Mouse (Mus musculus) T-cell, adult 2 months (primary cell): ENCODE data around the gene Osbp2.

Experiments used
- DNase-seq: peaks from one replicate; pipeline ENCODE4 v3.0.0; 2022; ENCODE audit warnings: low spot score

The Osbp2 gene

GRCm38 (mm10) chr11:3823378-3823777, 40.3 kb downstream of the Osbp2 start:
- DNase-seq, result no peak

DNA sequence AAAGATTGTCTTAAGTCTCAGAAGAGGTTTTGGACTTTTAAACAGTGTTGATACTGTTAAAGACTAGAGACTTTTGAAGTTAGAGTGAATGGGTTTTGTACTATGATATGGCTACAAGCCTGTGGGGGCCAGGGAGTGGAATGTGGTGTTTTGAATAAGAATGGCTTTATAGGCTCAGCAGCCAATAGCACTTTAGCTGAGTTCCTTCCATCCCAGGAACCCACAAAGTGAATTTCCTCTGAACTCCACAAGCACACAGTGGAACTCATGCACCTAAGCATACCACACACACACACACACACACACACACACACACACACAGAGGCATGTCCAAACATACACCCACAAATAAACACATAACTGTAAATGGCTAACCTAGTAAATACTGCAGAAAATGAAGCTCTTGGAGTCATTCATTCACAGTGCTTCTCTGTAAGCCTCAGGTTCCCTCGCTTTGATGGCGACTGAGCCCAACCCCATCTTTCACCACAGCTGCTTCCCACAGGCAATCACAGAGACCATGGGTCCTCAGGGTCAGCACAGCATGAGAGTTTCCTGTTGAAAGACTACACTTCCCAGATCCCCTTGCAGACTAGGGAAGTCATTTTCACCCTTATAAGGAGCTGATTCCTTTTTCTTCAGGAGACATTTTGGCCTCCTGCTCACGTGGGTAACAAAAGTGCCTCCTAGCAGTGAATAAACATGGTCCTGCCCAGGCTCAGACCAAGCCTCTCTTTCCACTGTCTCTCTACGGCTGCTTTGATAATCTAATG, 45.5 kb downstream of the Osbp2 start:
- no peak for DNase-seq

- no peak for DNase-seq
Observed at GRCm38 (mm10) chr11:3815951-3816350, 47.8 kb downstream of the Osbp2 start.

- DNase-seq, result no peak
Observed at GRCm38 (mm10) chr11:3813340-3813739, 50.4 kb downstream of the Osbp2 start.

- no peak for DNase-seq
Observed at GRCm38 (mm10) chr11:3808162-3808561, 55.5 kb downstream of the Osbp2 start.

DNA sequence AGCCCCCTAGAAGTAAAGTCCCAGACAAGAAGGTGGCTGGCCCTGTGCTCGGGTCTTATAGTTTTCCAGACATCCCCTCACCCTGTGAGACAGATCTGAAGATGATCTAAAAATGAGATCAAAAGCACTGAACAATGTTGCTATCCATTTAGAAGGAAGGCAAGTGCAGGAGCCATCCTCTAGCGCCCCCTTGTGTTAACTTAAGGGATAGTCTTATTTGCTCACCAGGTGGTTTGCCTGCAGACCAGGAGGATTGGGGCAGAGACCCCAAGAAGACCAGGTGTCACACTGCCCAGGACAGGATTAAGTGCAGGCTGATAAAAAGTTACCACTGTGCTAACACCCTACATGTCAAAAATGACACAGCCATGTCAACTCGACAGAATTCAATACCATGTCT, 58.3 kb downstream of the Osbp2 start:
- peak; percentile 6 for DNase-seq

DNA sequence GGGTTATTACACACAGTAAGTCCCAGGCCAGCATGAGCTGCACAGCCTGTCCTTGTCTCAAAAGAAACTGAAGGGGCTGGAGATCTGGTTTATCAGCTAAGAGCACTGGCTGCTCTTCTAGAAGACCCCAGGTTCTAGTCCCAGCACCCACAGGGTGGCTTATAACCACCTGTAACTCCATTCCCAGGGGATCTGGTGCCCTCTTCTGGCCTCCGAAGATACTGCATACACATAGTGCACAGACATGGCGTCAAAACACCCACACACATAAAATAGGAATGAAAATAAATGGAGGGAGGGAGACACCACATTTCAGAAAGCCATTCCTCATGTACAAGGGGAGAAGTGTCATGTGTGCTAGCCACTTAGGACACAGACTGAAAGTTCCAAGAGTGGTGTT, 59.1 kb downstream of the Osbp2 start:
- no peak for DNase-seq

GRCm38 (mm10) chr11:3802057-3802456, 61.6 kb downstream of the Osbp2 start:
- no peak for DNase-seq

- no peak for DNase-seq
Observed at GRCm38 (mm10) chr11:3797631-3798215, 66.0 kb downstream of the Osbp2 start.

- no peak for DNase-seq
Observed at GRCm38 (mm10) chr11:3790736-3791135, 73.0 kb downstream of the Osbp2 start.

DNA sequence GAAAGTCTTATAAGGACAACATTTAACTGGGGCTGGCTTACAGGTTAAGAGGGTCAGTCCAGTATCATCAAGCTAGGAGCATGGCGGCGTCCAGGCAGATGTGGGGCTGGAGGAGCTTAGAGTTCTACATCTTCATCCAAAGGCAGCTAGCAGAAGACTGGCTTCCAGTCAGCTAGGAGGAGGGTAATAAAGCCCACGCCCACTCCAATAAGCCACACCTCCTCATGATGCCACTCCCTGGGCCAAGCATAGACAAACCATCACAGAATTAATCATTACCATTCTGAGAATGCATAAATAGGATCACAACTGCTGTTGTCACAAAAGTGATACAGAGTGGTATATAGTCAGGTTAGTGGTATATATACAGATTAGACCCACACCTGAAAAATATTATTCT, 73.8 kb downstream of the Osbp2 start:
- no peak for DNase-seq

- peak; percentile 50 for DNase-seq
Observed at GRCm38 (mm10) chr11:3786564-3786963, 77.1 kb downstream of the Osbp2 start.

DNA sequence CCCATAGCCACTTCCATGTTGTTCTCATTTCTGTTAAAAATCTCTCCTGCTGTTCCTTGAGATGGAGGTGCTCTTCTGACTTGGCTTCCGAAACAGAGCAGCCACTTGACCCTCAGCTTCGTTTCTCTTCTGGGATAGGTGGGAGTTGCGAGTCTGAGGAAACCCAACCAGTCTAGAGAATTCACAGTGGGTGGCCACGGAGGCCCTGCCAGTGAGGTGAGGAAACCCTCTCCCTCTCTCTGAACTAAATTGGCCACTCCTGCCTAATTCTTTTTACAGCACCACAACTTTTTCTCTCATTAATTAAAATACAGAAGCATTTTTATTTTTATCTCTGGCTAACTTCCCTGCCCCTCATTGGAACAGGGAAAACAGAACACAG, 88.4 kb downstream of the Osbp2 start:
- DNase-seq, result no peak

- DNase-seq, result no peak
Observed at GRCm38 (mm10) chr11:3774463-3775262, 89.0 kb downstream of the Osbp2 start.

DNA sequence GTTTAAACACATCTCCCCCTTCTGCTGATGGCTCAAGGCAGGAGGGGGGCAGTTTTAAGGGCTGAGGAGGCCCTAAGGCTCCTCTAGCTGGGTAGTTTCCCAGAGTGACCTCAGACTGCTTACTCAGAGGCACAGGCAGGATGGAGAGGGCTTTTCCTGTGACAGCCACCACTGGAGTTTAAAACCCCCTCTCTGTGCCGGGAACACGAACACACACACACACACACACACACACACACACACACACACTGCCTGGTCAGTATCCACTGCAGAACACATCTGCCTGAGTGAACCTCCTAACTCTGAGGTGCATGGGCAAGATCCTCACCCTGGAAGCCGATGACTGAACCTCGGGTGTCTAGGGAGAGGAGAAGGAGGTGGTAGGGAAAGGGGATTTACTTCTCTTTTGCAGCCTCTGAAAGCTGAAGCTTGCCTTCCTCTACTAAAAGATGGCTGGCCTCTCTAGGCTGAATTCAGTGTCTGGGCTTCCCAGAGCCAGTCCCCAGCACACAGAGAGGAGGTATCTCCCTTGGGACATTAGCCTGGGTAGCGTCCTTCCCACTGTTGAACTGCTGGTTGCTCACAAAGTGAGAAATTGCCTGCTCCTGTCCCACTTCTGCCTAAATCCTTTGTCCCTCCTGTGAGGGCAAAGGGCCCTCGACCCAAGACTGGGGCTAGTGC, 89.8 kb downstream of the Osbp2 start:
- DNase-seq, result no peak

DNA sequence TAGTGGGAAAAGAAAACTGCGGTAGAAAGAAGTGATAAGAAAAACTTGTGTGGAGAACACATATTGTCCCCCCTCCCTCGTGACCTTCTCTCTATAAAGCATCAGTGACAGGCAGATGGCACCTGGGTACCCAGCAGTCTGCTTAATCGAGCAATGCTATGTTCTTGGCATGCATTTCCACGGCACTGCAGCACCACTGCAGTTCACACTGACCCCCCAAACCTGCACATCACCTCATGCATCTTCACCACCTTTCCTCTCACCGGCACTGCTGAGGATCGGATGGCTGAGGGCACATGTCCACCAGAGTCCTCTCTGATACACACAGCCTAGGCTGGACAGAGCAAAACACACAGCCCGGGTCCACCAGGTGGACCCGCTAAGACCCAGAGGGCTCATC, 90.6 kb downstream of the Osbp2 start:
- DNase-seq, result no peak

DNA sequence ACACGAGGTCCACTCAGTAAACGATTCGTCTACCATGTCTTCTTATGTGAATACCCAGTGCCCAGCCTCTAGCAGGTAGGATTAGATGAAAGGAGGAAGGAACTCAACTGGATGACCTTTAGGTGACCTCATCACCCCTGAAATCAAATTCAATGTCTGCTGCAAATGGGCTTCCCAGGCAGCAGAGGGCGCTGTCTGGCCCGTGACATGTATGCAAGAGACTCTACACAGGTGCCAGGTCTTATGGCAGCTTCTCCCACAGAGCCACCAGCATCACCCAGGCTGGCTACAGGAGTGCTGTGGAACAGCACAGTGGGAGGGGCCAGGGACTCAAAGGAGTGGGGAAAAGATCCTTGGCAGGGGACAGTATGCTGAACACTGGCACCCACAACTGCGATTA, 92.4 kb downstream of the Osbp2 start:
- DNase-seq, result no peak

DNA sequence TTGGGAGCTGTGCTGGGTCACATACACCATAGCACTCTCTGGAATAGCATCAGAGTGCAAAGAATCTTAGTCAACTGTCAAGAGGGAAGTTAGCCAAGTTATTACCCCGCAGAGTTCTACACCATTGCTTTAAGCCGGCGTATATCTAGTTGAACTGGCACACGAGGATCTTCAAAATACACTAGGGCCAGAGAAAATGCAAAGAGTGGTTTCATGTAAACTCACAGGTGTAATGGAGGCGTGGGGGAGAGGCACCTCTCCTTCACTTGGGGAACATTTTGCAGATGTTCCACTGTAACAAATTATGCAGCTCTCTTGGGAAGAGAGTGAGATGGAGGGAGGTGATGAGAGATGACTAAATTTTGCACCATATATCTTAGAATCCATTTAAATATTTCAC, 95.9 kb downstream of the Osbp2 start:
- DNase-seq, result no peak

DNA sequence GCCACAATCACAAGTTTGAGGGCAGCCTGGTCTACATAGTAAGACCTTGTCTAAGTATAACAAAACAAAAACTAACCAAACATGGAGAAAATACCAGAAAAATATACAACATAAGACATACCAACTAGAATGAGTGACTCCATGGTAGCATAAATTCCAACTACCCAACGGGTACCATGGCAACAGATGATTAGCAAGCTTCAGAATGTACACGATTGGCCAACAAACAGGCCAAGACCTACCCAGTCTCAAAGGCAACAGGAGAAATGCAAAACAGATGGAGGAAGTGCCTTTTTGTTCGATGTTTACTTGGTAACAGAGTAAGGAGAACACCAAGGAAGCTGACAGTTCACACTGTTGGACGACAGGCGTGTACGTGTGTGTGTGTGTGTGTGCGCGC, 96.7 kb downstream of the Osbp2 start:
- no peak for DNase-seq

DNA sequence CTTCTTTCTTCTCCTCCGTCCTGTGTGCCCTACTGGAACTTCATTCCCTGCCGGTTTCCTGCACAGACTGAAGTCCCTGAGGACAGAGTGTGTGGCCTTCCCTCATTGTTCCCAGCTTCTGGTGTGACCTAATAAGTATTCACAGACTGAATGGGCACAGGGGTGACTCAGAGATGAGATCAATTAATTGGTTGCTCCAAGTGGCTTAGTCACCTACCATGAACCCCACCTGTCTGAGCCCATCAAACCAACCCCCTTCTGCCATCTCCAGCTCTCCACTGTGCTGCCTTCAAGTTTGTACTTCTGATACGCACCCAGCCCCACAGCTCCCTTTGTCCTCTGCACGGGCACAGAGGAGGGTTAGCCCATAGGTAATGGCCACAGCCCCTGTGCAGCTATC, 99.4 kb downstream of the Osbp2 start:
- DNase-seq, result no peak

GRCm38 (mm10) chr11:3761775-3762501, 101.8 kb downstream of the Osbp2 start:
- no peak for DNase-seq

- DNase-seq, result no peak
Observed at GRCm38 (mm10) chr11:3761339-3761738, 102.4 kb downstream of the Osbp2 start.
